Mouse (Mus musculus) C2C12 (cell line): ENCODE measurements around the gene Spns2.

ENCODE experiments used
- CTCF ChIP-seq: IDR thresholded peaks from one replicate; pipeline ENCODE4 v1.5.1; 2011; ENCODE audit not compliant: control insufficient read depth, insufficient read depth, insufficient read length
- USF1 ChIP-seq: IDR thresholded peaks from one replicate; pipeline ENCODE4 v1.6.1; 2011; ENCODE audit warnings: low read depth, mild to moderate bottlenecking, control low read depth, moderate library complexity

GRCm38 (mm10) chr11:72466694-72467507 lies 22.8 kb downstream of the Spns2 start:
- TF ChIP-seq CTCF, result no peak
- no peak for TF ChIP-seq USF1
